Mouse (Mus musculus) neural tube, embryonic 15.5 days (tissue): ENCODE data around the gene Gm21983. TPM values are rescaled to one million over a fixed set of nuclear protein-coding genes. Genes with fewer than 3 reads are reported as not detected.
A peak's percentile ranks its signal among the peaks of the same experiment; 100 is the strongest.

ENCODE experiments used
- ATAC-seq: fragments of 200-750 bp; cut with Nextera tagmentation; 2 replicates; pipeline ENCODE4 v1.8.0; 2017; ENCODE audit warnings: mild to moderate bottlenecking, moderate TSS enrichment, moderate library complexity; ENCODE audit not compliant: low FRiP score
- H3K27ac ChIP-seq: fragments of 300-500 bp; sonication (generic); replicated peaks from 2 replicates; pipeline ENCODE4 v1.5.1; 2015; ENCODE audit warnings: mild to moderate bottlenecking, inconsistent platforms
- H3K27me3 ChIP-seq: fragments of 300-500 bp; sonication (generic); replicated peaks from 2 replicates; pipeline ENCODE4 v1.6.1; 2015; ENCODE audit warnings: inconsistent platforms
- H3K36me3 ChIP-seq: fragments of 300-500 bp; sonication (generic); 2 replicates; pipeline ENCODE4 v1.6.1; 2015; ENCODE audit warnings: inconsistent platforms
- H3K4me1 ChIP-seq: fragments of 300-500 bp; sonication (generic); 2 replicates; pipeline ENCODE4 v1.6.1; 2015; ENCODE audit warnings: inconsistent platforms
- H3K4me2 ChIP-seq: fragments of 300-500 bp; sonication (generic); 2 replicates; pipeline ENCODE4 v1.6.1; 2015; ENCODE audit warnings: inconsistent platforms, mild to moderate bottlenecking, moderate library complexity
- H3K4me3 ChIP-seq: fragments of 300-500 bp; sonication (generic); replicated peaks from 2 replicates; pipeline ENCODE4 v1.5.1; 2015; ENCODE audit warnings: mild to moderate bottlenecking, inconsistent platforms
- H3K9ac ChIP-seq: fragments of 300-500 bp; sonication (generic); replicated peaks from 2 replicates; pipeline ENCODE4 v1.6.1; 2015; ENCODE audit warnings: mild to moderate bottlenecking, inconsistent platforms
- H3K9me3 ChIP-seq: fragments of 300-500 bp; sonication (generic); replicated peaks from 2 replicates; pipeline ENCODE4 v1.6.1; 2016; ENCODE audit warnings: inconsistent platforms
- WGBS: fragments of 180-500 bp; shearing (Covaris S2); methylation state at CpG from one replicate; pipeline ENCODE4 v1.1.7; 2015; ENCODE audit warnings: mixed read lengths; 5-methylcytosine and 5-hydroxymethylcytosine counted together
- polyA plus RNA-seq: library from polyadenylated mRNA; unstranded; fragments of >200 nt; fragmentation: Nextera tagmentation; extraction: Ambion mirVana; gene quantifications from 2 replicates; pipeline ENCODE4 v1.2.1, GENCODE M21; 2015

The Gm21983 gene
- polyA plus RNA-seq = 0.90 TPM in 1 of 2 replicates, not detected in the other

DNA sequence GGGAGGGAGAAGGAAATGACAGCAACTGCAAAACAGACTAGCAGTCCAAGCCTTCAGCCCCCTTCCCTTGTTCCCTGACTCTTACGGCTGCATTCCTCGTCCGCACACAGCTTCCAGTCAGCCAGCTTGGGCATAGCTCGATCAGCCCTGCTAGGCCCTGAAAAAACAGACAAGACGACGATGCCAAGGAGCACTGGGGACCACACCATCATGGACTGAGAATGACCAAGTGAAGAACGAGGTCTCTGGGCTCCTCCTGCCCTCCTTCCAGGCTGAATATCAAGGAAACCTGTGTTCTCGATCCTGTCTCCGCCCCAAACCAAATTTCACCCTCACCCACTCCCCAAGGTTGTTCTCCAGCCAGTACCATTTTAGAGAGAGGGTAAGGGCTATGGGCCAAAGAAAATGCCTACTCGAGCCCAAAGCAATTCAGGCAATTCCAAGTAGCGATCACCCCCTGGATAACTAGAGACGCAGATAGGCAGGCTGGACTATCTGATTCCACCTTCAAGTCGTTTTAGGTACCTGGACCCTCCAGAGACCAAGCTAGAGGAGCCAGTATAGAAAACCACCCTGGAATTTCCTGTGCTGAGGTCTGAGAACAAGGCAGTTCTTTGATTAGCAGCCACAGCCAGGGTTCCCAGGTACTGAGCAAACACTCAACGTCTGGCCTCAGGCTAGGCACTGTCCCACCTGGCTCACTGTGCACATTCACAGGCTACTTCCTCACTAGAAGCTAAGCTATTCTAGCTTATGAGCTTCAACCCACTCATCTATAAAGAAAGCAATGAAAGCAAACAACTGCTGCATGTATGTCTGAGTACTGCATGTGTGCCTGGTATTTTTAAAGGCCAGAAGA is at the start of gene Gm21983, which contains the start of gene Mia:
Gene Gm21983, minus strand, starts transcription at position 250 of the 859 bp plus-strand sequence.
Gene Mia, minus strand, starts transcription at position 321 of the 859 bp plus-strand sequence.
- Histone ChIP-seq H3K27me3 (no peaks in the 10 kb centered on the region), H3K36me3 (peaks cover 26% of the 10 kb centered on the region), H3K27ac (peak within 1 kb of the TSS; percentile 95), H3K9ac (no peak within 1 kb of the TSS), H3K9me3 (no peaks in the 10 kb centered on the region), H3K4me3 (peak within 1 kb of the TSS; percentile 77), H3K4me2 (peak within 1 kb of the TSS; percentile 60), H3K4me1 (peaks cover 21% of the 10 kb centered on the region)
- WGBS = 62% methylated on average over 14 of the region's 14 CpGs
- ATAC-seq = no peak

DNA sequence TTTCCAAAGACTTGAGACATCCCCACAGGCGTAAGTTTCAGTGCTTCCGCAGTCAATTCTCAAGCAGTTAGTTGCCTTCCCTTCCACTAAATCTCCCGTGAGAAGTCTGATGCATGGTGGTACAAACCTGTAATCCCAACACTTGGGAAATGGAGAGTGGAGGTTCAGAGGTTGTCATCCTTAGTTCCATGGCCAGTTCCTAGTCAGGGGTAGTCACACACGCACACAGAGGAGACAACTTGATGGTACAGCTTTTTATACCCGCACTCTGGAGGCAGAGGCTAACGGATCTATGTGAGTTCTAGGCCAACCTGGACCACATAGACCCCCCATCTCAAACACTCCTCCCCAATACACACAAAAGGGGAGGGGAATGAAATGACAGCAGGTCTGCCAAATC is 48.0 kb upstream of the Gm21983 start:
- Histone ChIP-seq H3K27ac (peak overlapping the region; percentile 91), H3K9me3 (no peaks in the 10 kb centered on the region), H3K36me3 (no peaks in the 10 kb centered on the region), H3K4me1 (peaks cover 58% of the 10 kb centered on the region), H3K27me3 (no peaks in the 10 kb centered on the region), H3K4me3 (peak overlapping the region; percentile 87), H3K9ac (peak overlapping the region; percentile 88), H3K4me2 (peak overlapping the region; percentile 89)
- ATAC-seq = peak; percentile 0; the same call in 1 of the 2 replicates
- WGBS = 15% methylated on average over 6 of the region's 6 CpGs

DNA sequence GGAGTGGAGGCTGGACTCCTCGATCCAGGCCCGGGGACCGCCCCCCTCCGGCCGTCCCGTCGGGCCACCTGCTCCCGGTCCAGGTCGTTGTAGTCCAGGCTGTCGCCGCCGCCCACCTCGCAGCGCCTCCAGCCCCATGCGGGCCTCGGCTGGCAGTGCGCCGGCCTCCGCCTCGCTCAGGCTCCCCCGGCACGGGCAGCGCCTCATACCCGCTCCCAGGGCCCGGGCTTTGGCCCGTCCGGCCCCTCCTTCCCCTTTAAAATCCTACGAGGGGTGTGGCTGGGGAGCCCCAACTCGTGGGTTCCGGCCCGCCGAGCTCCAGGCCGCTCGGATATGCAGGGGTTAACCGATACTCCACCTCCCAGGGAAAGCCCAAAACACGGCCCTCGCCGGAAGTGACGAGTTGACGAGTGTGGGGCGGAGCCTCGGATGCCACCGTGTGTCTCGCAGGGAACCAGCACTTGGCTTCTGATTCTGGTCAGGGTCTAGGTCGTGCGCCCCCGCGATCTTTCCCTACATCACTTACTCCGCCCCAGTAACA is 47.5 kb upstream of the Gm21983 start, which contains the start of gene Itpkc:
Gene Itpkc, minus strand, starts transcription at position 381 of the 541 bp plus-strand sequence.
- Histone ChIP-seq H3K9ac (peak within 1 kb of the TSS; percentile 88), H3K27me3 (no peaks in the 10 kb centered on the region), H3K9me3 (no peaks in the 10 kb centered on the region), H3K4me3 (peak within 1 kb of the TSS; percentile 87), H3K36me3 (no peaks in the 10 kb centered on the region), H3K4me2 (peak within 1 kb of the TSS; percentile 89), H3K27ac (peak within 1 kb of the TSS; percentile 91), H3K4me1 (peaks cover 58% of the 10 kb centered on the region)
- under 1% methylated on average over 48 of the region's 49 CpGs for WGBS
- peak; percentile 87 for ATAC-seq

DNA sequence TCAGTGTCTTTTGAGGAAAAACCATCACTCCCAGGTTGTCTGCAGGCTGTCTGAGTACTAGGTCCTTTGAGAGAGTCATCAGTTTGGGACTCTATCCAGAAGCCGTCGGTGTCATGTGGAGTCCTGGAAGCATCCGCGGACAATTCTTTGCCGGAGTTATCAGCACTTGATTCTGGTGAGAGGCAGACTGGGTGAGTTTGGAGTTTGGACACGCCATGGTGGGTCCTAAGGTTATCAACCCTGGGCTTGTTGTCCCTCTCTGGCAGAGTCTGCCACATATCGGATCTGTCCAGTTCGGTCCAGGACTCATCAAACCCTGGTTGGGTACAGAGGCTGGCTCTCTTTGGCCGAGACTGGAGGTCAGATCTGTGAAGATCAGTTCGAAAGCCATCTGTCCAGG is 46.8 kb upstream of the Gm21983 start:
- Histone ChIP-seq H3K27ac (peak overlapping the region; percentile 91), H3K27me3 (no peaks in the 10 kb centered on the region), H3K4me1 (peaks cover 61% of the 10 kb centered on the region), H3K36me3 (no peaks in the 10 kb centered on the region), H3K9ac (peak overlapping the region; percentile 88), H3K4me3 (peak overlapping the region; percentile 87), H3K9me3 (no peaks in the 10 kb centered on the region), H3K4me2 (peak overlapping the region; percentile 89)
- peak; percentile 1; the same call in 1 of the 2 replicates for ATAC-seq
- 6% methylated on average over 10 of the region's 10 CpGs for WGBS

- WGBS = 33% methylated on average over 9 of the region's 9 CpGs
- Histone ChIP-seq H3K4me2 (peak overlapping the region; percentile 89), H3K36me3 (0 out of 2 replicates have a peak, but pooled peaks cover 2% of the 10 kb centered on the region), H3K27ac (0 out of 2 replicates have a peak overlapping the region, but pooled peaks have one; percentile 91), H3K9me3 (no peaks in the 10 kb centered on the region), H3K4me3 (peak overlapping the region; percentile 87), H3K9ac (peak overlapping the region; percentile 88), H3K27me3 (no peaks in the 10 kb centered on the region), H3K4me1 (peaks cover 61% of the 10 kb centered on the region)
- no peak for ATAC-seq
These were observed 46.4 kb upstream of the Gm21983 start for GRCm38 (mm10) chr7:27227276-27227675.

GRCm38 (mm10) chr7:27224877-27225575 is 44.1 kb upstream of the Gm21983 start:
- Histone ChIP-seq H3K27me3 (no peaks in the 10 kb centered on the region), H3K9ac (peak overlapping the region; percentile 88; the same call in 1 of the 2 replicates), H3K36me3 (0 out of 2 replicates have a peak, but pooled peaks cover 10% of the 10 kb centered on the region), H3K4me3 (peak overlapping the region; percentile 87), H3K4me1 (peaks cover 56% of the 10 kb centered on the region), H3K27ac (no peak overlapping the region), H3K4me2 (peak overlapping the region; percentile 89), H3K9me3 (no peaks in the 10 kb centered on the region)
- 60% methylated on average over 11 of the region's 11 CpGs for WGBS
- ATAC-seq = no peak

- Histone ChIP-seq H3K4me2 (no peak overlapping the region), H3K9me3 (no peaks in the 10 kb centered on the region), H3K36me3 (peaks cover 26% of the 10 kb centered on the region), H3K27ac (no peak overlapping the region), H3K4me1 (peaks cover 47% of the 10 kb centered on the region), H3K4me3 (no peak overlapping the region), H3K27me3 (no peaks in the 10 kb centered on the region), H3K9ac (no peak overlapping the region)
- WGBS = 91% methylated on average over 1 of the region's 1 CpGs
- no peak for ATAC-seq
These were observed 41.7 kb upstream of the Gm21983 start for GRCm38 (mm10) chr7:27222538-27222937.

DNA sequence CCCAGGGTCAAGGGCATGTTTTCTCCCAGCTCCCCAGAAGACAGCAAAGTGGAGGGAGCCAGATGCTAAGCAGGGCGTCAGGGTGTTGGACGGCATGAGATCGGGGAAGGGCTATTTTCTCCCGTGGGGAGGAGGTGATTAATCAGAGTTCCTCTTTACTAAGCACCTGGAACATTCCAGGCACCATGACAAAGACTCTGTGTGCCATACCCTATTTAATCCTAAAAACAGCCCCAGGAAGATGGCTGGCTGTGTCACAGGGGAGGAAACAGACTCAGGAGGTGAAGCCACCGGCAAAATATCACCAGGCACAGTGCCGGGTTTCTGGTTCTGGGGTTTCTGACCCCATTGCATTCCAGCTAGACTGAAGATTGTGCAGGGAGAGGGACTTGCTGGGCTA is 41.1 kb upstream of the Gm21983 start:
- no peak for ATAC-seq
- H3K36me3 ChIP-seq = peaks cover 29% of the 10 kb centered on the region
- H3K27ac ChIP-seq = no peak overlapping the region
- no peaks in the 10 kb centered on the region for H3K9me3 ChIP-seq
- WGBS = 80% methylated on average over 6 of the region's 6 CpGs
- no peaks in the 10 kb centered on the region for H3K27me3 ChIP-seq
- H3K4me2 ChIP-seq = no peak overlapping the region
- H3K4me1 ChIP-seq = peaks cover 41% of the 10 kb centered on the region
- no peak overlapping the region for H3K4me3 ChIP-seq
- no peak overlapping the region for H3K9ac ChIP-seq

- no peak overlapping the region for H3K4me2 ChIP-seq
- no peak overlapping the region for H3K9ac ChIP-seq
- no peaks in the 10 kb centered on the region for H3K9me3 ChIP-seq
- peaks cover 45% of the 10 kb centered on the region for H3K36me3 ChIP-seq
- H3K27ac ChIP-seq = no peak overlapping the region
- peaks cover 21% of the 10 kb centered on the region for H3K4me1 ChIP-seq
- ATAC-seq = no peak
- H3K27me3 ChIP-seq = no peaks in the 10 kb centered on the region
- WGBS = 65% methylated on average over 11 of the region's 11 CpGs
- no peak overlapping the region for H3K4me3 ChIP-seq
These were observed 39.1 kb upstream of the Gm21983 start for GRCm38 (mm10) chr7:27219937-27220336.

- no peaks in the 10 kb centered on the region for H3K9me3 ChIP-seq
- H3K27ac ChIP-seq = no peak overlapping the region
- H3K9ac ChIP-seq = no peak overlapping the region
- 83% methylated on average over 7 of the region's 7 CpGs for WGBS
- no peak overlapping the region for H3K4me3 ChIP-seq
- peaks cover 57% of the 10 kb centered on the region for H3K36me3 ChIP-seq
- peaks cover 7% of the 10 kb centered on the region for H3K4me1 ChIP-seq
- no peaks in the 10 kb centered on the region for H3K27me3 ChIP-seq
- H3K4me2 ChIP-seq = no peak overlapping the region
- no peak for ATAC-seq
These were observed 37.7 kb upstream of the Gm21983 start for GRCm38 (mm10) chr7:27218586-27218985.

GRCm38 (mm10) chr7:27212626-27213025 is 31.7 kb upstream of the Gm21983 start:
- 91% methylated on average over 2 of the region's 2 CpGs for WGBS
- no peak overlapping the region for H3K9ac ChIP-seq

More at GRCm38 (mm10) chr7:27212626-27213025, 31.7 kb upstream of the Gm21983 start:
- Histone ChIP-seq H3K27me3 (no peaks in the 10 kb centered on the region), H3K27ac (no peak overlapping the region), H3K9me3 (no peaks in the 10 kb centered on the region), H3K4me3 (no peak overlapping the region), H3K4me2 (no peak overlapping the region), H3K36me3 (peaks cover 88% of the 10 kb centered on the region), H3K4me1 (no peaks in the 10 kb centered on the region)
- ATAC-seq = no peak
